Mouse (Mus musculus) mesoderm, embryonic 11.5 days (tissue): ENCODE measurements at regions not wholly inside any gene's neighbourhood (a gene's known extent, or its start where the extent isn't known, plus 50 kb on each side); places are given as distances from the start of the nearest gene placed in this dataset.
"Not testable (repeated sequence)": the region's sequence is repeated elsewhere in the genome, so short reads cannot be mapped to it uniquely, and the experiment has no call there.

Experiments used
- DNase-seq: peaks from one replicate; pipeline ENCODE4 v3.0.0-alpha.2; 2012; ENCODE audit warnings: low read depth, low spot score

- DNase-seq, result no peak
Measured at GRCm38 (mm10) chr6:68977959-68978358, 1442.4 kb upstream of the Tacstd2 start.

GRCm38 (mm10) chr6:68964012-68964411, 1428.4 kb upstream of the Tacstd2 start:
- no peak for DNase-seq

- not testable (repeated sequence) for DNase-seq
Measured at GRCm38 (mm10) chr6:68938104-68938503, 1402.5 kb upstream of the Tacstd2 start.

- DNase-seq, result not testable (repeated sequence)
Measured at GRCm38 (mm10) chr6:68931860-68932259, 1396.3 kb upstream of the Tacstd2 start.

GRCm38 (mm10) chr6:68915536-68915935, 1379.9 kb upstream of the Tacstd2 start:
- DNase-seq, result no peak

GRCm38 (mm10) chr6:68884130-68884529, 1348.5 kb upstream of the Tacstd2 start:
- no peak for DNase-seq

- DNase-seq, result not testable (repeated sequence)
Measured at GRCm38 (mm10) chr6:68852761-68853160, 1317.2 kb upstream of the Tacstd2 start.

- DNase-seq, result no peak
Measured at GRCm38 (mm10) chr6:68852286-68852685, 1316.7 kb upstream of the Tacstd2 start.

- DNase-seq, result no peak
Measured at GRCm38 (mm10) chr6:68835186-68835585, 1299.6 kb upstream of the Tacstd2 start.

GRCm38 (mm10) chr6:68834633-68835032, 1299.0 kb upstream of the Tacstd2 start:
- DNase-seq, result no peak

- not testable (repeated sequence) for DNase-seq
Measured at GRCm38 (mm10) chr6:68828460-68828859, 1292.9 kb upstream of the Tacstd2 start.

- no peak for DNase-seq
Measured at GRCm38 (mm10) chr6:68813346-68813745, 1277.8 kb upstream of the Tacstd2 start.

GRCm38 (mm10) chr6:68799205-68799604, 1263.6 kb upstream of the Tacstd2 start:
- not testable (repeated sequence) for DNase-seq

GRCm38 (mm10) chr6:68771507-68771906, 1235.9 kb upstream of the Tacstd2 start:
- no peak for DNase-seq

GRCm38 (mm10) chr6:68750451-68750850, 1214.9 kb upstream of the Tacstd2 start:
- DNase-seq, result no peak

- DNase-seq, result no peak
Measured at GRCm38 (mm10) chr6:68749699-68750098, 1214.1 kb upstream of the Tacstd2 start.

GRCm38 (mm10) chr6:68738573-68738972, 1203.0 kb upstream of the Tacstd2 start:
- no peak for DNase-seq

GRCm38 (mm10) chr6:68736647-68737046, 1201.1 kb upstream of the Tacstd2 start:
- DNase-seq, result no peak

GRCm38 (mm10) chr6:68736068-68736467, 1200.5 kb upstream of the Tacstd2 start:
- DNase-seq, result no peak

- DNase-seq, result not testable (repeated sequence)
Measured at GRCm38 (mm10) chr6:68711084-68711483, 1175.5 kb upstream of the Tacstd2 start.

GRCm38 (mm10) chr6:68704291-68704800, 1168.8 kb upstream of the Tacstd2 start:
- not testable (repeated sequence) for DNase-seq

GRCm38 (mm10) chr6:68680792-68681110, 1145.2 kb upstream of the Tacstd2 start:
- DNase-seq, result not testable (repeated sequence)

- DNase-seq, result no peak
Measured at GRCm38 (mm10) chr6:68680099-68680791, 1144.6 kb upstream of the Tacstd2 start.

- peak; percentile 45 for DNase-seq
Measured at GRCm38 (mm10) chr6:68668433-68668832, 1132.8 kb upstream of the Tacstd2 start.
